Mouse (Mus musculus): ENCODE results near the gene Wbp2nl. TPM values are rescaled to one million over a fixed set of nuclear protein-coding genes. Genes with fewer than 3 reads are reported as not detected.

Gene Wbp2nl
- polyA plus RNA-seq, 1 experiment from 2014 or later = not detected

DNA sequence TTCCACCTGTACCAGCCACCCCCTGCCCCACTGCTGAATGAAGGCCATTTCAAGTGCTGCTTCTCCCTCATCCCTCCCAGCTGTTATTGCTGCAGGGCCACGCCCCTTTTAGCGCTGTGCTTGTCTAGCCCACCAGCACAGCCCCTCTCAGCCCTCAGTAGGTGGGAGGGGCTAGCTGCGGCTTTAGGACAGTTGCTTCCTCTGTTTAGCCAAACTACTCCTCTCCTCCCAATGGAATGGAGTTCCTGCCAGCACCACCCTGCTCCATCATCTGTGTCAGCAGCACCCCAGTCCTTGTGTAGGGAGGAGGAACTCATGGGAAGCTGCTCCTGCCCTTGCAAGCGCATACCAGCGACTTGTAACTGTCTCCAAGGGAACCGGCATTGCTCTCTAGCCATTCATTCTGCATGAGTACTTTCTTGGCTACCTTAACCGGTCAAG is 5.5 kb upstream of the Wbp2nl start:
- Histone ChIP-seq H3K4me2 (ENCODE audit: low read depth, low read length) (no peak overlapping the region), H3K9me3 (replicated peaks; ENCODE audit: control insufficient read depth, low read length) (no peaks in the 10 kb centered on the region), H3K4me3 (ENCODE audit: low read depth, low read length) (no peak overlapping the region), H3K27ac (ENCODE audit: low read length) (no peak overlapping the region), H3K36me3 (ENCODE audit: control insufficient read depth, insufficient read depth) (no peaks in the 10 kb centered on the region), H3K4me1 (ENCODE audit: control insufficient read depth, low read depth, low read length) (peaks cover 5% of the 10 kb centered on the region), H3K27me3 (ENCODE audit: control insufficient read depth, insufficient read depth, low read depth, low read length) (peaks cover 8% of the 10 kb centered on the region), H3K9ac (ENCODE audit: low read depth, low read length) (no peak overlapping the region)
- ATAC-seq (ENCODE audit: low read depth) = no peak
- 21% methylated on average over 7 of the region's 7 CpGs for WGBS (ENCODE audit: insufficient replicate concordance)

DNA sequence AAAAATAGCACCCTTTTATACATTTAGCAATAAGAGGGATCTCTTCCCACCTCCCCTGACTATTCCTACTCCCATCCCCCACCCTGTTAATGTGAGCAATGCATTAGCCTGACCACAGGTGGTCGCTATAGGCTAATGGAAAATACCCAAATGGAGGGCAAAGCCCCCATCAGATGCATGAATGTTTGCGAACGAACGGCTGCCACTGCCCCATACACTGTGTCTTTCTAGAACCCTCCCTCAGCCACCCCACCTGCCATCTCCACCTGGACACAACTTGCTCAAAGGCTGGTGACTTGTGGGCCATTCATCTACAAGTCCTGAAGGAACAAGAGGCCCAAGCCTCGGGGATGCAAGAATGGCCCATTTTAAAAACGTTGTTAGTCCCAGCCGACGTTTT is 4.7 kb upstream of the Wbp2nl start:
- Histone ChIP-seq H3K27ac (ENCODE audit: low read length) (no peak overlapping the region), H3K9ac (ENCODE audit: low read depth, low read length) (no peak overlapping the region), H3K27me3 (ENCODE audit: control insufficient read depth, insufficient read depth, low read depth, low read length) (peaks cover 8% of the 10 kb centered on the region), H3K9me3 (replicated peaks; ENCODE audit: control insufficient read depth, low read length) (no peaks in the 10 kb centered on the region), H3K4me2 (ENCODE audit: low read depth, low read length) (no peak overlapping the region), H3K36me3 (ENCODE audit: control insufficient read depth, insufficient read depth) (no peaks in the 10 kb centered on the region), H3K4me3 (ENCODE audit: low read depth, low read length) (no peak overlapping the region), H3K4me1 (ENCODE audit: control insufficient read depth, low read depth, low read length) (peaks cover 5% of the 10 kb centered on the region)
- ATAC-seq (ENCODE audit: low read depth) = no peak
- 37% methylated on average over 8 of the region's 8 CpGs for WGBS (ENCODE audit: insufficient replicate concordance)

DNA sequence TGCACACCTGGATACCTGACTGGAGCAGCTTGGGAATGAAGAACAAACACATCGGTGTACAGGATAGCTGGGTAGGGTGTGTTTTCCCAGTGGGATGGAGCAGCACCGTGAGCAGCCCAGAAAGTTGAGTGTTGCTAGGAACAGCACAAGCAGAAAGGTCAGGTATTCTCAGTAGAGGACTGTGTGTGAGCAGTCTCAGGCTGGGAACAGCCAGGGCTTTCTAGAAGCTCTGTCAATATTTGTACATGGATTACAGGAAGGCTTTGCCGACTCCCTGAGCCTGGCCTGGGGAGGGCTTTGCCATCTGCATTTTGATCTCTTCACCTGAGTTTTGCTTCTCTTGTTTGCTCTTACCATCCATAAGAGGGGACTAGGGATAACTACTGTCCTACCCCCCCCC is 8.4 kb downstream of the Wbp2nl start:
- H3K9ac ChIP-seq (ENCODE audit: low read depth, low read length) = no peak overlapping the region
- H3K36me3 ChIP-seq (ENCODE audit: control insufficient read depth, insufficient read depth) = no peaks in the 10 kb centered on the region
- no peak overlapping the region for H3K4me2 ChIP-seq (ENCODE audit: low read depth, low read length)
- no peaks in the 10 kb centered on the region for H3K9me3 ChIP-seq (replicated peaks; ENCODE audit: control insufficient read depth, low read length)
- no peaks in the 10 kb centered on the region for H3K27me3 ChIP-seq (ENCODE audit: control insufficient read depth, insufficient read depth, low read depth, low read length)
- H3K4me3 ChIP-seq (ENCODE audit: low read depth, low read length) = no peak overlapping the region
- peaks cover 2% of the 10 kb centered on the region; the same call in 1 of the 2 replicates for H3K4me1 ChIP-seq (ENCODE audit: control insufficient read depth, low read depth, low read length)
- no peak overlapping the region for H3K27ac ChIP-seq (ENCODE audit: low read length)
- ATAC-seq (ENCODE audit: low read depth) = peak; percentile 70; the same call in 1 of the 2 replicates
- WGBS (ENCODE audit: insufficient replicate concordance) = 69% methylated on average over 3 of the region's 3 CpGs

DNA sequence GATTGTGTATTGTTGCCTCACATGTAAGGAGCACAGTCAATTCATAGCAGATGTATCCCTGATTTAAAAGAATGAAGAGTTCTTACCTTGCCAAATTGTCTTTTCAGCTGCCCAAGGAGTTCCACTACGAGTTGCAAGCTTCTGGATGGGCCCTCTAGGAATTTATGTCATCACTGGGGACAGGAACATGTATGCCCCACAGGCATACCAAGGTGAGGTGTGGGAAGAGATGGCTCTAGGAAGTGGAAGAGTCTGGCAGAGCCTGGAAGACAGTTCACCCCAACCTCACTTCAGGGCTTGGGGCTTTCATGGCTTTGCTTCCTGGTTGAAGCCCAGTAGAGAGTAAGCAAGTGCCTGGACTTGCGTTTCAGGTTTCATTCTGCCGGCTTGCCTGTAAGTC is 9.7 kb downstream of the Wbp2nl start:
- H3K9ac ChIP-seq (ENCODE audit: low read depth, low read length) = no peak overlapping the region
- no peaks in the 10 kb centered on the region for H3K9me3 ChIP-seq (replicated peaks; ENCODE audit: control insufficient read depth, low read length)
- H3K4me1 ChIP-seq (ENCODE audit: control insufficient read depth, low read depth, low read length) = peaks cover 2% of the 10 kb centered on the region; the same call in 1 of the 2 replicates
- no peak overlapping the region for H3K27ac ChIP-seq (ENCODE audit: low read length)
- 67% methylated on average over 3 of the region's 3 CpGs for WGBS (ENCODE audit: insufficient replicate concordance)
- no peaks in the 10 kb centered on the region for H3K36me3 ChIP-seq (ENCODE audit: control insufficient read depth, insufficient read depth)
- no peak overlapping the region for H3K4me3 ChIP-seq (ENCODE audit: low read depth, low read length)
- ATAC-seq (ENCODE audit: low read depth) = no peak
- H3K27me3 ChIP-seq (ENCODE audit: control insufficient read depth, insufficient read depth, low read depth, low read length) = no peaks in the 10 kb centered on the region
- H3K4me2 ChIP-seq (ENCODE audit: low read depth, low read length) = no peak overlapping the region

DNA sequence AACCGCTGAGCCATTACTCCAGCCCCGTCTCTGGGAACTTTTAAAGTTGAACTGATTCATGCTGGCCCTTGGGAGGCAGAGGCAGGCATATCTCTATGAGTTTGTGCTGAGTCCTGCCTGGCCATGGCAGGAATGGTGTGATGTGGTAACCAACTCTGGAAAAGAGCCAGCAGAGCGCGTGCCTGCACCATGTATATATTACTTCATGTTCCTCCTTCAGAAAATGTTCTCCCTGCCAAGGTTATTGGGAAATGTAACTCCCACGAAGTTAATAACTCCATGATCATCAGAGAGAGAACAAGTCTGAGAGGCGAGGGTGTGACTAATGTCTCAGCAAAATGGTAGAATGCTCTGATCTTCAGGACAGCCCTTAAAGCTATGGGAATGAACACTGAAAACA is 19.1 kb downstream of the Wbp2nl start:
- no peak overlapping the region for H3K4me2 ChIP-seq (ENCODE audit: low read depth, low read length)
- no peaks in the 10 kb centered on the region for H3K27me3 ChIP-seq (ENCODE audit: control insufficient read depth, insufficient read depth, low read depth, low read length)
- H3K9me3 ChIP-seq (replicated peaks; ENCODE audit: control insufficient read depth, low read length) = no peaks in the 10 kb centered on the region
- no peaks in the 10 kb centered on the region for H3K36me3 ChIP-seq (ENCODE audit: control insufficient read depth, insufficient read depth)
- WGBS (ENCODE audit: insufficient replicate concordance) = 63% methylated on average over 6 of the region's 6 CpGs
- no peak overlapping the region for H3K4me3 ChIP-seq (ENCODE audit: low read depth, low read length)
- H3K9ac ChIP-seq (ENCODE audit: low read depth, low read length) = no peak overlapping the region
- H3K27ac ChIP-seq (ENCODE audit: low read length) = no peak overlapping the region
- ATAC-seq (ENCODE audit: low read depth) = no peak
- H3K4me1 ChIP-seq (ENCODE audit: control insufficient read depth, low read depth, low read length) = no peaks in the 10 kb centered on the region; the same call in 1 of the 2 replicates

GRCm38 (mm10) chr15:82319613-82320012 is 20.9 kb downstream of the Wbp2nl start:
- no peak overlapping the region for H3K27ac ChIP-seq (ENCODE audit: low read length)

DNA sequence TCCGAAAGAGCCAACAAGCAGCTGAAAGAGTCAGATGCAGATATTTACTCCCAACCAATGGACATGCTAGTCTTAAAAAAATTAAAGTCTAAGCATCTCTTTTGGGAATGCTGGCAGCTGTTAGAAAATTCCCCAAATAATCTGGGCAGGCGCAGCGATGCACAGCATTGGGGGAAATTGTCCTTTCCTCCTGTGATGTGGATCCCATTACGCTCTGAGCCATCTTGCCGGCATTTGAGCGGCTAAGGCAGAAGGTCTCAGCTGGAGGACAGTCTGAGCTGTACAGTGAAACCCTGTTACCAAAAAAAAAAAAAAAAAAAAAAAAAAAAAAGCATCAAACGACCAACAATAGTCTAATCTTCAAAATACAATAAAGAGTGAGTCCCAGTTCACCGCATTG is 23.4 kb downstream of the Wbp2nl start:
- no peak overlapping the region for H3K4me3 ChIP-seq (ENCODE audit: low read depth, low read length)
- H3K27ac ChIP-seq (ENCODE audit: low read length) = no peak overlapping the region
- no peak overlapping the region for H3K4me2 ChIP-seq (ENCODE audit: low read depth, low read length)
- WGBS (ENCODE audit: insufficient replicate concordance) = 70% methylated on average over 8 of the region's 8 CpGs
- H3K27me3 ChIP-seq (ENCODE audit: control insufficient read depth, insufficient read depth, low read depth, low read length) = no peaks in the 10 kb centered on the region
- ATAC-seq (ENCODE audit: low read depth) = no peak
- no peaks in the 10 kb centered on the region for H3K9me3 ChIP-seq (replicated peaks; ENCODE audit: control insufficient read depth, low read length)
- no peak overlapping the region for H3K9ac ChIP-seq (ENCODE audit: low read depth, low read length)
- H3K4me1 ChIP-seq (ENCODE audit: control insufficient read depth, low read depth, low read length) = no peaks in the 10 kb centered on the region
- no peaks in the 10 kb centered on the region for H3K36me3 ChIP-seq (ENCODE audit: control insufficient read depth, insufficient read depth)

More at GRCm38 (mm10) chr15:82319613-82320012, 20.9 kb downstream of the Wbp2nl start:
- WGBS (ENCODE audit: insufficient replicate concordance) = 53% methylated on average over 1 of the region's 1 CpGs
- ATAC-seq (ENCODE audit: low read depth) = no peak
- Histone ChIP-seq H3K4me1 (ENCODE audit: control insufficient read depth, low read depth, low read length) (no peaks in the 10 kb centered on the region), H3K9me3 (replicated peaks; ENCODE audit: control insufficient read depth, low read length) (no peaks in the 10 kb centered on the region), H3K4me2 (ENCODE audit: low read depth, low read length) (no peak overlapping the region), H3K36me3 (ENCODE audit: control insufficient read depth, insufficient read depth) (no peaks in the 10 kb centered on the region), H3K4me3 (ENCODE audit: low read depth, low read length) (no peak overlapping the region), H3K27me3 (ENCODE audit: control insufficient read depth, insufficient read depth, low read depth, low read length) (no peaks in the 10 kb centered on the region), H3K9ac (ENCODE audit: low read depth, low read length) (no peak overlapping the region)

DNA sequence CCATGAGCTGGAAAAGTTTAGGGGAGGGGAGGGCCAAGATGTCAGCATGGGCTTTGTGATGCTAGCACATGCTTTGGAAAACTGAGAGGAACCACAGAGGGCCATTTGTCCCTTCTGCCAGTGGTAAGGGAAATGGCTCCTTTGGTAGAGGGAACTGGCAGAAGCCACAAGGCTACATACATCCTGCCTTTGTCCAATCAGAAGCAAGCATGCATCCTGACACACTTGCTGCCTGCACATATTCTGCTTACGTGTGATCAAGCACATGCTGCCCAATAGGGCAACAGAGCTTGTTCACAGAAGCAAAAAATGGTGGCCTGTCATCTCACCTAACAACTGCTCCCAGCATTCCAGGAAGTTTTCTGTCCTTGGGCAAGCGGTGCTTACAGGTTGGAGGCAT is 26.6 kb downstream of the Wbp2nl start:
- no peaks in the 10 kb centered on the region for H3K9me3 ChIP-seq (replicated peaks; ENCODE audit: control insufficient read depth, low read length)
- no peak overlapping the region for H3K4me2 ChIP-seq (ENCODE audit: low read depth, low read length)
- no peaks in the 10 kb centered on the region for H3K27me3 ChIP-seq (ENCODE audit: control insufficient read depth, insufficient read depth, low read depth, low read length)
- 69% methylated on average over 2 of the region's 2 CpGs for WGBS (ENCODE audit: insufficient replicate concordance)
- no peaks in the 10 kb centered on the region for H3K4me1 ChIP-seq (ENCODE audit: control insufficient read depth, low read depth, low read length)
- H3K4me3 ChIP-seq (ENCODE audit: low read depth, low read length) = no peak overlapping the region
- H3K36me3 ChIP-seq (ENCODE audit: control insufficient read depth, insufficient read depth) = peaks cover 8% of the 10 kb centered on the region
- H3K27ac ChIP-seq (ENCODE audit: low read length) = no peak overlapping the region
- no peak overlapping the region for H3K9ac ChIP-seq (ENCODE audit: low read depth, low read length)
- no peak for ATAC-seq (ENCODE audit: low read depth)

- WGBS (ENCODE audit: insufficient replicate concordance) = 98% methylated on average over 4 of the region's 4 CpGs
- Histone ChIP-seq H3K27me3 (ENCODE audit: control insufficient read depth, insufficient read depth, low read depth, low read length) (no peaks in the 10 kb centered on the region), H3K4me3 (ENCODE audit: low read depth, low read length) (no peak overlapping the region), H3K4me1 (ENCODE audit: control insufficient read depth, low read depth, low read length) (peaks cover 32% of the 10 kb centered on the region), H3K36me3 (ENCODE audit: control insufficient read depth, insufficient read depth) (peaks cover 36% of the 10 kb centered on the region), H3K9me3 (replicated peaks; ENCODE audit: control insufficient read depth, low read length) (no peaks in the 10 kb centered on the region), H3K4me2 (ENCODE audit: low read depth, low read length) (no peak overlapping the region), H3K27ac (ENCODE audit: low read length) (no peak overlapping the region), H3K9ac (ENCODE audit: low read depth, low read length) (no peak overlapping the region)
- ATAC-seq (ENCODE audit: low read depth) = no peak
These were observed 36.4 kb downstream of the Wbp2nl start for GRCm38 (mm10) chr15:82335194-82335593.

All from liver, embryonic 16.5 days (tissue).